Mouse (Mus musculus) testis, adult 2 months (tissue): ENCODE data around the gene Gstm4.

Source experiments
- CTCF ChIP-seq: fragments of 200-500 bp; IDR thresholded peaks from 2 replicates; pipeline ENCODE4 v1.5.1; 2012; ENCODE audit warnings: low read depth, mild to moderate bottlenecking, inconsistent platforms, low read length, moderate library complexity; ENCODE audit not compliant: control insufficient read depth, insufficient read depth, insufficient replicate concordance
- POLR2A ChIP-seq: fragments of 200-500 bp; IDR thresholded peaks from 2 replicates; pipeline ENCODE4 v1.6.1; 2012; ENCODE audit warnings: low read depth, mild to moderate bottlenecking, inconsistent platforms, low read length, moderate library complexity; ENCODE audit not compliant: control insufficient read depth

- TF ChIP-seq CTCF (no peak), POLR2A (no peak)
Measured at GRCm38 (mm10) chr3:108010286-108010685, 34.4 kb downstream of the Gstm4 start.
